Mouse (Mus musculus): ENCODE results near the gene Hapln3. TPM values are rescaled to one million over a fixed set of nuclear protein-coding genes. Genes with fewer than 3 reads are reported as not detected.

Hapln3 gene
- polyA plus RNA-seq, 1 experiment from 2014 or later: 1.4 TPM

DNA sequence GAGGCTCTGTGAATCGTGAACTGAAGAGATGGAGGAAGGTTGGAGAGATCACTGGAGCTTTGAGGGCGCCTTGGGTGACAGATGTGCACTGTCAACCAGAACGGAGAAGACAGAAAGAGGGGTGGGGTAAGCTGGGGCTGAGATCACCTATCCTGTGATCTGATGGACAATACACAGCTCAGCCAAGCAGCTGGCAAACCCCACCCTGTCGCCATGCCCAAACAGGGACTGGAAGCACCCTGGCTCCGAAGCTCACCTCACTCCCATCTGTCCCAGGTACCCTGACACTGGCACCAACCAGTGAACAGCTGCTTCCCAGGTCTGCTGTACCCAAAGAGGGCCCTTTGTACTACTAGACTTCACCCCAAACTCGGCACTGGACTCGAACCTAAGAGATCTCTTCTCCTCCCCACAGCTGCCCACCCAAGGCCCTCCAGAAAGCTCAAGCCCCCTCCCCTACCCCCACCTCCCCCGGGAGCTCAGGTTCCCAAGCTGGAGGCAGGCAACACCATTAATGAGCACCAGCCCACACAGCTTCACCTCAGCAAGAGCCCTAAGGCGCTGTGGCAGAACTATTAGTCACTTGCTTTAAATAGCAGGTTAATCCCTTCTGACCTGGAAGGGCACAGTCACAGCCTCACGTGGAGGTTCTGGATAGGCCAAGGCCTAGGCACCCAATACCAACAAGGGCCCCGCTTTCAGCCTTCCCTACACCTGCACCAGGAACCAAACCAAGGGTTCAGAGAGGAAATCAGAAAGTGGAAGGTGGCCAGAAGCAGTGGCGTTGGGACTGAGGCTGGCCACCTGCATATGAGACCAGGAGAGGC lies 16.4 kb upstream of the Hapln3 start:
- Histone ChIP-seq H3K27ac (ENCODE audit: low read depth, low read length) (no peak overlapping the region), H3K9ac (replicated peaks; ENCODE audit: low read depth, low read length) (no peak overlapping the region), H3K4me3 (ENCODE audit: low read depth, low read length) (no peak overlapping the region), H3K4me1 (ENCODE audit: control insufficient read depth, insufficient read depth, low read length) (no peaks in the 10 kb centered on the region), H3K27me3 (ENCODE audit: control insufficient read depth, insufficient read depth, low read length) (no peaks in the 10 kb centered on the region), H3K4me2 (ENCODE audit: low read depth, low read length) (peak overlapping the region; percentile 79; the same call in 1 of the 2 replicates), H3K9me3 (ENCODE audit: control insufficient read depth, low read length) (no peaks in the 10 kb centered on the region), H3K36me3 (ENCODE audit: control insufficient read depth, insufficient read depth, low read length) (no peaks in the 10 kb centered on the region)
- ATAC-seq (ENCODE audit: low read depth): no peak
- 64% methylated on average over 12 of the region's 12 CpGs for WGBS

DNA sequence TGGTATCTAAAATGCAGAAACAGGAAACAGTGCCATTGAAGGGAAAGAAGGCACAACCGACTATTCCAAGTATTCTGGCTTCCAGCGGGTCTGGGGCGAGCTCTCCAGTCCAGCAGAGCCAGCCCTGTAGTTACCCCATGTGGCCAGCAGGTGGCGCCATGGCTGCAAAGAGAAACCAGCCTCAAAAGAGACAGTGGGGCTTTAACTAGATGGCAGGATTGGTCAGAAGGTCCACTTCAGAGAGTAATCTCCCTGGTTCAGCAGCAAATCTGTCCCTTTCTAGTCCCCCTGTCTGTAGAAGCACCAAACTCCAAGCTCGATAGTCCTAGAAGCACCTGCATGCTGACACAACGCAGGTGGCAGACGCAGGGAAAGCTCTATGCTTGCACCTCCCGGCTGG lies 10.1 kb upstream of the Hapln3 start:
- WGBS: 37% methylated on average over 8 of the region's 8 CpGs
- Histone ChIP-seq H3K9me3 (ENCODE audit: control insufficient read depth, low read length) (no peaks in the 10 kb centered on the region), H3K4me2 (ENCODE audit: low read depth, low read length) (no peak overlapping the region), H3K27ac (ENCODE audit: low read depth, low read length) (no peak overlapping the region), H3K4me3 (ENCODE audit: low read depth, low read length) (no peak overlapping the region), H3K27me3 (ENCODE audit: control insufficient read depth, insufficient read depth, low read length) (no peaks in the 10 kb centered on the region), H3K4me1 (ENCODE audit: control insufficient read depth, insufficient read depth, low read length) (no peaks in the 10 kb centered on the region), H3K36me3 (ENCODE audit: control insufficient read depth, insufficient read depth, low read length) (no peaks in the 10 kb centered on the region), H3K9ac (replicated peaks; ENCODE audit: low read depth, low read length) (no peak overlapping the region)
- peak; percentile 49; the same call in 1 of the 2 replicates for ATAC-seq (ENCODE audit: low read depth)

DNA sequence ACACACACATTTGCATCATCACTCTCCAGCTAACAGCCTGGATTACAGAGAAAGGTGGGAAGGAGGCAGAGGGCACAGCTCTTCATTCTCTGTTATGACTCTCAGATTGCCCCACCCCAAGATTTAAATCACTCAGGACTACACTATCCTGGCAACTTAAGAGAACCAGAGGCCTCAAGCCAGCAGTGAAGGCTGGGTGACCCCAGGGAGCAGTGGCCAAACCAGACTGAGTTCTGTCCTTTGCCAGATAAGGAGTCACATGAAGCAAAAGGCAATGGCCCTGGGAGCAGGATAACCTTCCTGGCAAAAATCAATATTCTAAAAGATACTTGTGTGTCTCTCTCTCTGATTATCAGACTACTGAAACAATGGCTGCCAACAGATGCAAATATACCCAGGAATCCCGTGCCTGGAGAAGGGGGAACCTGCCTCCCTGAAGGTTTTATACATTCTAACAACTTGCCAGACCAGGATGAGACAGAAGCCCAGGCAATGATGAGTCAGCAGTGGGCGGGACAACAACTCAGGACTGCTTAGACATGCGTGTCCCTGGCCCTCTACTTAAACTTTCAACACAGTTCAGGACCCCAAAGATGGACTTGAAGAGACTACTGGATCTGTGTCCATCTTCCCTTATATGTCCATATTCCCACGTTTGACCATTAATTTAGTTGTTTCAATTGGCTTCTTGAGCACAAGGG lies 9.2 kb upstream of the Hapln3 start:
- no peak overlapping the region for H3K4me2 ChIP-seq (ENCODE audit: low read depth, low read length)
- no peaks in the 10 kb centered on the region for H3K4me1 ChIP-seq (ENCODE audit: control insufficient read depth, insufficient read depth, low read length)
- H3K9ac ChIP-seq (replicated peaks; ENCODE audit: low read depth, low read length): no peak overlapping the region
- H3K27me3 ChIP-seq (ENCODE audit: control insufficient read depth, insufficient read depth, low read length): no peaks in the 10 kb centered on the region
- H3K9me3 ChIP-seq (ENCODE audit: control insufficient read depth, low read length): no peaks in the 10 kb centered on the region
- no peak overlapping the region for H3K4me3 ChIP-seq (ENCODE audit: low read depth, low read length)
- H3K36me3 ChIP-seq (ENCODE audit: control insufficient read depth, insufficient read depth, low read length): no peaks in the 10 kb centered on the region
- H3K27ac ChIP-seq (ENCODE audit: low read depth, low read length): no peak overlapping the region
- WGBS: 59% methylated on average over 4 of the region's 4 CpGs
- no peak for ATAC-seq (ENCODE audit: low read depth)

DNA sequence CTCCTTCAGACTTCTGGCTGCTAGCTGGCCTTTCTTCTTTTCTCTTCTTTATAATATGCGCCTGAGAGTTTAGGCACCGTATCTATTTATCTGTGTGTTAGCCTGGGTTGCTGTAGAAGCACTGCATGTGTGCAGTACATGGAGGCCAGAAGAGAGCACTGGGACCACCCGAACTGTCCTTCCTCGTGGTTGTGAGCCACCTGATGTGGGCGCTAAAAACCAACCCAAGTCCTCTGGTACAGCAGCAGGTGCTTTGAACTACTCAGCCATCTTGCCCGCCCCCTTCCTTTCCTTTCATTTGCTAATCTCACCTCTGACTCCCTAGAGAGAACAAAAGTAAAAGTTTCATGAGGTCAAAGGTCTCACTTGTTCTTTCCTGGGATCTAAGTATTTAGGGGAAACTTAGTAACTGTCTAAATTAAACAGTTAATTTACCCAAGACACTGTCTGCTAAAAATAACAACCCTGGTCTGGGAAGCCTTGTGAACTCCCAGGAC lies 8.6 kb upstream of the Hapln3 start:
- Histone ChIP-seq H3K4me3 (ENCODE audit: low read depth, low read length) (no peak overlapping the region), H3K9ac (replicated peaks; ENCODE audit: low read depth, low read length) (no peak overlapping the region), H3K27ac (ENCODE audit: low read depth, low read length) (no peak overlapping the region), H3K4me2 (ENCODE audit: low read depth, low read length) (no peak overlapping the region), H3K4me1 (ENCODE audit: control insufficient read depth, insufficient read depth, low read length) (no peaks in the 10 kb centered on the region), H3K27me3 (ENCODE audit: control insufficient read depth, insufficient read depth, low read length) (no peaks in the 10 kb centered on the region), H3K36me3 (ENCODE audit: control insufficient read depth, insufficient read depth, low read length) (no peaks in the 10 kb centered on the region), H3K9me3 (ENCODE audit: control insufficient read depth, low read length) (no peaks in the 10 kb centered on the region)
- 57% methylated on average over 6 of the region's 6 CpGs for WGBS
- no peak for ATAC-seq (ENCODE audit: low read depth)

DNA sequence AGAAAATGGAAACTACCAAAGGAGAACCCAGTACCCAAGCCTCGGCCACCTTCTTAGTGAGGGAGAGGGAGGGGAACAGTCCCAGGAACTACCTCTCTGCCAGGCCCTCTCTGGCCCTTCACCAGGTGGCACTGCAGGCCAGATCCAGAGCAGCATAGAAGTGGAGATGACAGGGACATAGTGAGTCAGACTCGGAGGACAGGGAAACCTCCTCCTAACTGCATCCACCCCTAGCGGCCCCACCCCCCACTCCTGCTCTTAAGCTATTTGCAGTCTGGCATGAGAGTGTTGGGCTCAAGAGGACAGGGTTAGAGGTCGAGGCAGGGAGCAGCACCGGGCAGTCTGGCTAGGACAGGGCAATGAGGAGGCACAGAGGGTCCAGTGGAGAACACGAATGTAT lies 2.6 kb upstream of the Hapln3 start:
- ATAC-seq (ENCODE audit: low read depth): no peak
- Histone ChIP-seq H3K27me3 (ENCODE audit: control insufficient read depth, insufficient read depth, low read length) (no peaks in the 10 kb centered on the region; the same call in 1 of the 2 replicates), H3K36me3 (ENCODE audit: control insufficient read depth, insufficient read depth, low read length) (no peaks in the 10 kb centered on the region), H3K27ac (ENCODE audit: low read depth, low read length) (no peak overlapping the region), H3K4me3 (ENCODE audit: low read depth, low read length) (no peak overlapping the region), H3K4me2 (ENCODE audit: low read depth, low read length) (no peak overlapping the region), H3K9ac (replicated peaks; ENCODE audit: low read depth, low read length) (no peak overlapping the region), H3K9me3 (ENCODE audit: control insufficient read depth, low read length) (no peaks in the 10 kb centered on the region), H3K4me1 (ENCODE audit: control insufficient read depth, insufficient read depth, low read length) (0 out of 2 replicates have a peak, but pooled peaks cover 3% of the 10 kb centered on the region)
- WGBS: 41% methylated on average over 6 of the region's 6 CpGs

DNA sequence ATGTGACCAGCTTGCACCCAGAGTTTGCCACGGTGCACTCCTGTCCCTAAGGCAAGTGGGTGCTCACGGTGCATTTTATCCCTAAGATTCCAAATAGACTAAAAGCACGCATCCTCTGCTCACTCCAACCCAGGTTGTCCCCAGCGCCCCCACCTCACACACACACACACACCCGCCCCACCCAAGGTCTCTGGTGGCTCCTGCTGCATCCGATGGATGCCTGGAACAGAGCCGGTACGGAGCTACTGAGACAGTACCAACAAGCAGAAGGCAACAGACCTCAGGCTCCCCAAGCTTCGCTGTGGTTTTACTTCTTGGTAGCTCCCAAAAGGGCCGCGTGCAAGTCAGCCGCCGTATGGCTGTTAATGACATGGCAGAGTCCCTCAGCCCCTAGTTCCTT lies 433 bp downstream of the Hapln3 start:
- H3K9ac ChIP-seq (replicated peaks; ENCODE audit: low read depth, low read length): 0 out of 2 replicates have a peak overlapping the region, but pooled peaks have one; percentile 32
- no peaks in the 10 kb centered on the region for H3K9me3 ChIP-seq (ENCODE audit: control insufficient read depth, low read length)
- no peaks in the 10 kb centered on the region for H3K36me3 ChIP-seq (ENCODE audit: control insufficient read depth, insufficient read depth, low read length)
- no peak overlapping the region for H3K27ac ChIP-seq (ENCODE audit: low read depth, low read length)
- WGBS: 10% methylated on average over 13 of the region's 13 CpGs
- H3K4me3 ChIP-seq (ENCODE audit: low read depth, low read length): peak overlapping the region; percentile 10; the same call in 1 of the 2 replicates
- 0 out of 2 replicates have a peak, but pooled peaks cover 3% of the 10 kb centered on the region for H3K4me1 ChIP-seq (ENCODE audit: control insufficient read depth, insufficient read depth, low read length)
- H3K27me3 ChIP-seq (ENCODE audit: control insufficient read depth, insufficient read depth, low read length): no peaks in the 10 kb centered on the region; the same call in 1 of the 2 replicates
- peak; percentile 7; the same call in 1 of the 2 replicates for ATAC-seq (ENCODE audit: low read depth)
- peak overlapping the region; percentile 44 for H3K4me2 ChIP-seq (ENCODE audit: low read depth, low read length)

DNA sequence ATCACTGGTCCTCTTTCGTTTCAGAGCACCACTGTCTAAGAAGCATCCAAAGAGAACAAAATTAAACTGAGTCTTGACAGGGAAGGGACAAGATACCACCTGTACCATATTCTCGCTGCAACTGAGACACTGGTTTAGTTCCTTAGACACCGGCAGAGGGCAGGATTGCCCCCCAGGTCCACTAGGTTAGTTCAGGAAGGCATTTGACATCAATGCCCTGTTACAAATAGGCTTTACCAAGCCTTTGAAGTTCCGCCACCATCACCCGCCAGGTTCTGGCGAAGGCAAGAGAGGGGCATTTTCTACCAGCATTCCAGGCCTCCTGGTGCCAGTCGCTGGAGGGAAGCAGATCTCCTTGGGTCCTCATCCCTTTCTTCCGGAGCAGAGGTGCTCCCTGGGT lies 935 bp downstream of the Hapln3 start:
- 19% methylated on average over 8 of the region's 8 CpGs for WGBS
- Histone ChIP-seq H3K4me3 (ENCODE audit: low read depth, low read length) (no peak overlapping the region), H3K4me2 (ENCODE audit: low read depth, low read length) (peak overlapping the region; percentile 44; the same call in 1 of the 2 replicates), H3K27me3 (ENCODE audit: control insufficient read depth, insufficient read depth, low read length) (no peaks in the 10 kb centered on the region; the same call in 1 of the 2 replicates), H3K36me3 (ENCODE audit: control insufficient read depth, insufficient read depth, low read length) (no peaks in the 10 kb centered on the region), H3K9ac (replicated peaks; ENCODE audit: low read depth, low read length) (no peak overlapping the region), H3K9me3 (ENCODE audit: control insufficient read depth, low read length) (no peaks in the 10 kb centered on the region), H3K4me1 (ENCODE audit: control insufficient read depth, insufficient read depth, low read length) (0 out of 2 replicates have a peak, but pooled peaks cover 3% of the 10 kb centered on the region), H3K27ac (ENCODE audit: low read depth, low read length) (no peak overlapping the region)
- ATAC-seq (ENCODE audit: low read depth): no peak

DNA sequence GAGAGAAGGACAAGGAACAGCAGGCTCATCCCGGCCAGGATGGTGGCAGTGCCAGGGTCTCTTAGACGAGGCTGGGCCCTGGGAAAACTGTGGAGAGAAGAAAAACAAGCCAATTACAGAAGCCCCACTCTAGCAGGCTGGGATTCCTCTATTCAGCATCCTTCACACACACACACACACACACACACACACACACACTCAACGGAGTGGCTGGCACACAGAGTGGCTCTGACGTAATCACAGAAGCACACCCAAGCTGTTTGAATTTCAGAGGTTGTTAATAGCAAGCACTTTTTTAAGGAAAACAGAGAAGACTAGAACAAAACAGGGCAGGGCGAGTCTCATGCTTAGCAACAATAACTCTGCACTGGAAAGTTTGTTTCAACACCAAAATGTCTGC lies 7.4 kb downstream of the Hapln3 start:
- Histone ChIP-seq H3K27ac (ENCODE audit: low read depth, low read length) (no peak overlapping the region), H3K36me3 (ENCODE audit: control insufficient read depth, insufficient read depth, low read length) (no peaks in the 10 kb centered on the region), H3K4me1 (ENCODE audit: control insufficient read depth, insufficient read depth, low read length) (no peaks in the 10 kb centered on the region), H3K4me3 (ENCODE audit: low read depth, low read length) (no peak overlapping the region), H3K9me3 (ENCODE audit: control insufficient read depth, low read length) (no peaks in the 10 kb centered on the region), H3K9ac (replicated peaks; ENCODE audit: low read depth, low read length) (no peak overlapping the region), H3K4me2 (ENCODE audit: low read depth, low read length) (no peak overlapping the region), H3K27me3 (ENCODE audit: control insufficient read depth, insufficient read depth, low read length) (no peaks in the 10 kb centered on the region)
- WGBS: 80% methylated on average over 5 of the region's 5 CpGs
- ATAC-seq (ENCODE audit: low read depth): no peak

DNA sequence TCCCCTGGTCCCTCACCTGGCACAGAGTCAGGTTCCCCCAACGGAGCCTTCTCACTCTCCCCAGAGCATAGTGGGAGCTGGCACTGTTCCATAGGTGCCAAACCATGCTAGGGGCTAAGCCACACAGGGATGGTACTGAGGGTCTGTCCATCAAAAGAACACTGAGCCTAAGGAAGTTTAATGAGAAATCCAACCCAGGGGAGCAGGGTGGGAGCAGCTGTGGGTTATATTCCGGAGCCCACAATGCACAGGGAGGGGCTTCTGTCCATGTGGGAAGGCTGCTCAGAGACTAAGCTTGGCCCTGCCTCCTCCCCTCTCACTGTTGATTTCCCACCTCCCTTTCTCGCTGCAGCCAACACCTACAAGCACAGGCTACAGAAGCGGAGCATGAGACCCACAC lies 17.0 kb downstream of the Hapln3 start:
- Histone ChIP-seq H3K4me3 (ENCODE audit: low read depth, low read length) (no peak overlapping the region), H3K36me3 (ENCODE audit: control insufficient read depth, insufficient read depth, low read length) (no peaks in the 10 kb centered on the region), H3K9ac (replicated peaks; ENCODE audit: low read depth, low read length) (no peak overlapping the region), H3K27me3 (ENCODE audit: control insufficient read depth, insufficient read depth, low read length) (no peaks in the 10 kb centered on the region), H3K4me2 (ENCODE audit: low read depth, low read length) (no peak overlapping the region), H3K4me1 (ENCODE audit: control insufficient read depth, insufficient read depth, low read length) (no peaks in the 10 kb centered on the region), H3K9me3 (ENCODE audit: control insufficient read depth, low read length) (no peaks in the 10 kb centered on the region), H3K27ac (ENCODE audit: low read depth, low read length) (no peak overlapping the region)
- 47% methylated on average over 4 of the region's 4 CpGs for WGBS
- ATAC-seq (ENCODE audit: low read depth): peak; percentile 44; the same call in 1 of the 2 replicates
